Mouse (Mus musculus) lung, adult 2 months (tissue): ENCODE data around the gene Olfr960.

Experiments used
- CTCF ChIP-seq: fragments of 200-500 bp; IDR thresholded peaks from 2 replicates; pipeline ENCODE4 v1.5.1; 2011; ENCODE audit warnings: mild to moderate bottlenecking, low read length, control low read depth; ENCODE audit not compliant: insufficient read depth
- POLR2A ChIP-seq: fragments of 200-500 bp; IDR thresholded peaks from 2 replicates; pipeline ENCODE4 v1.6.1; 2011; ENCODE audit warnings: low read depth, mild to moderate bottlenecking, control low read depth, low read length, borderline replicate concordance; ENCODE audit errors: extremely low read depth

- no peak for TF ChIP-seq POLR2A
- no peak for TF ChIP-seq CTCF
These were observed 44.1 kb upstream of the Olfr960 start for GRCm38 (mm10) chr9:39577050-39577449.
